Mouse (Mus musculus): ENCODE data around the gene Prss53.

DNA sequence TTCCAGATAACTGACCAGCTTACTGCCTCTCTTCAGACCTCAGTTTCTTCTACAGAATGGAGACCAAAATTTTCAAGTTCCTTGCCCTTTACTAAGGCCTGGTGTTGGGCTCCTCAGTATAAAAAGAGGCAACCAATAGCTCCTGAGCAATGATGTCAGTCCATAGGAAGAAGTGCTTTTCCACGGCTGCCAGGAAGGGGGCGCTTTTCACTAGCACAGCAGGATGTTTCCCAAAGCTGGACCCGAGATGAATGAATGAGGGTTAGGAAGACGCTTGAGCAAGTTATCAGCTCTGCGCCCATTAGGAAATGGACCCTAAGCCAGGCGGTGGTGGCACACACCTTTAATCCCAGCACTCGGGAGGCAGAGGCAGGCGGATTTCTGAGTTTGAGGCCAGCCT lies 30.7 kb upstream of the Prss53 start:
- TF ChIP-seq POLR2A (IDR thresholded peaks at IDR 0.05; ENCODE audit: low read depth, low read length), result no peak
- TF ChIP-seq CTCF (IDR thresholded peaks at IDR 0.05; ENCODE audit: extremely low read depth, insufficient read length, insufficient replicate concordance, low read depth, low read length), result peak; percentile 48; the same call in 1 of the 2 replicates

Measured in small intestine, adult 2 months (tissue).